Mouse (Mus musculus): ENCODE measurements around the gene Slc16a5. TPM values are rescaled to one million over a fixed set of nuclear protein-coding genes. Genes with fewer than 3 reads are reported as not detected.
"Not testable (repeated sequence)": the region's sequence is repeated elsewhere in the genome, so short reads cannot be mapped to it uniquely, and the experiment has no call there.

The Slc16a5 gene
- polyA plus RNA-seq, 1 experiment from 2014 or later: not detected

- H3K36me3 ChIP-seq: peaks cover 7% of the 10 kb centered on the region; the same call in 1 of the 2 replicates
- peak overlapping the region; percentile 80 for H3K27ac ChIP-seq (replicated peaks)
- H3K9me3 ChIP-seq: no peaks in the 10 kb centered on the region
- H3K4me1 ChIP-seq: peaks cover 21% of the 10 kb centered on the region
- H3K27me3 ChIP-seq: no peaks in the 10 kb centered on the region
- peak overlapping the region; percentile 76 for H3K4me3 ChIP-seq
- peak; percentile 38 for ATAC-seq (replicated peaks)
- H3K9ac ChIP-seq (replicated peaks): peak overlapping the region; percentile 70
- peak overlapping the region; percentile 72 for H3K4me2 ChIP-seq (replicated peaks)
- WGBS: 23% methylated on average over 25 of the region's 25 CpGs
Measured at GRCm38 (mm10) chr11:115490441-115491355, 28.4 kb downstream of the Slc16a5 start.

GRCm38 (mm10) chr11:115491356-115492083 is 29.2 kb downstream of the Slc16a5 start, which contains the start of gene Nt5c:
Nt5c (minus strand) TSS chr11:115491862.
- Histone ChIP-seq H3K9me3 (no peaks in the 10 kb centered on the region), H3K4me1 (peaks cover 21% of the 10 kb centered on the region), H3K9ac (replicated peaks) (peak within 1 kb of the TSS; percentile 70), H3K36me3 (peaks cover 9% of the 10 kb centered on the region), H3K4me3 (peak within 1 kb of the TSS; percentile 76), H3K27me3 (no peaks in the 10 kb centered on the region), H3K4me2 (replicated peaks) (peak within 1 kb of the TSS; percentile 72), H3K27ac (replicated peaks) (peak within 1 kb of the TSS; percentile 80)
- under 1% methylated on average over 43 of the region's 43 CpGs for WGBS
- peak; percentile 89 for ATAC-seq (replicated peaks)

DNA sequence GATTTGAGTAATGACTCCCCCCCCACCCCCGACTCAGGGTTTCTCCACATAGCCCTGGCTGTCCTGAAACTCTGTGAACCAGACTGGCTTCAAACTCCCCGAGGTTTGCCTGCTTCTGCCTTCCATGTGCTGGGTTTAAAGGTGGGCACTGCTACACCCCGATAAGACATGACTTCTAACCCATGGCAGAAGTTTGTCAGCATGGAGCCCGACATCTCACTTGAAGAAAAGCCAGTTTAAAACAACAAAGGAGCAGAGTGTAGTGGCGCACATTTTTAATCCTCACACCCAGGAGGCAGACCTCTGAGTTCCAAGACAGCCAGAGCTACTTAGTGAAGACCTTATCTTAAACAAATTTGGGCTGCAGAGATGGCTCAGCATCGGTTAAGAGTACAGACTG is 30.1 kb downstream of the Slc16a5 start:
- no peaks in the 10 kb centered on the region for H3K9me3 ChIP-seq
- peak overlapping the region; percentile 76 for H3K4me3 ChIP-seq
- no peak for ATAC-seq (replicated peaks)
- no peaks in the 10 kb centered on the region for H3K27me3 ChIP-seq
- WGBS: 31% methylated on average over 6 of the region's 6 CpGs
- H3K4me2 ChIP-seq (replicated peaks): peak overlapping the region; percentile 72
- H3K27ac ChIP-seq (replicated peaks): no peak overlapping the region
- peaks cover 18% of the 10 kb centered on the region for H3K36me3 ChIP-seq
- no peak overlapping the region for H3K9ac ChIP-seq (replicated peaks)
- peaks cover 21% of the 10 kb centered on the region for H3K4me1 ChIP-seq

GRCm38 (mm10) chr11:115496559-115496958 is 34.3 kb downstream of the Slc16a5 start:
- ATAC-seq (replicated peaks): not testable (repeated sequence)
- peaks cover 52% of the 10 kb centered on the region for H3K36me3 ChIP-seq

DNA sequence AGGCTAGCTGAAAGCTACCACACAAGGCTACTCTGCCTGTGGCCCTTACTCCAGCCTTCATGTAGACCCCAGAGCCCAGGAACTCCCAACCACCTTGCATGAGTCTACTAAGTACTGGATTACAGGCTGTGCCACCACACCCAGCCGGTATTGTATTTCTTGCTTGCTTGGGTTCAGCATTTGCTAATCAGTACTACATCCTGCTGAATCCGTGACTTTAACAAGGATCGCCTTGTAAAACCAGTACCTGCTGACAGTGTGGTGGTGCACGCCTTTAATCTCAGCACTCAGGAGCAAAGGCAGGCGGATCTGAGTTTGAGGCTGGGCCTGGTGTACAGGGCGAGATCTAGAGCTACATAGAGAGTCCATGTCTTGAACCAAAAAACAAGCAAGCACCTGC is 40.4 kb downstream of the Slc16a5 start:
- H3K4me3 ChIP-seq: no peak overlapping the region
- WGBS: 96% methylated on average over 6 of the region's 6 CpGs
- H3K36me3 ChIP-seq: peaks cover 59% of the 10 kb centered on the region

More at GRCm38 (mm10) chr11:115496559-115496958, 34.3 kb downstream of the Slc16a5 start:
- not testable (repeated sequence) for H3K9me3 ChIP-seq; H3K9ac ChIP-seq (replicated peaks); H3K27ac ChIP-seq (replicated peaks); H3K4me3 ChIP-seq; H3K4me1 ChIP-seq; H3K27me3 ChIP-seq; H3K4me2 ChIP-seq (replicated peaks)
- WGBS: 90% methylated on average over 9 of the region's 9 CpGs

GRCm38 (mm10) chr11:115506586-115506985 is 44.3 kb downstream of the Slc16a5 start:
- Histone ChIP-seq H3K27me3 (no peaks in the 10 kb centered on the region), H3K27ac (replicated peaks) (no peak overlapping the region), H3K9me3 (no peaks in the 10 kb centered on the region), H3K4me1 (peaks cover 73% of the 10 kb centered on the region), H3K9ac (replicated peaks) (no peak overlapping the region), H3K4me2 (replicated peaks) (no peak overlapping the region), H3K36me3 (peaks cover 21% of the 10 kb centered on the region), H3K4me3 (no peak overlapping the region)
- ATAC-seq (replicated peaks): no peak
- WGBS: 70% methylated on average over 3 of the region's 3 CpGs

More for the DNA sequence above, 40.4 kb downstream of the Slc16a5 start:
- no peak overlapping the region for H3K9ac ChIP-seq (replicated peaks)
- no peak for ATAC-seq (replicated peaks)
- no peak overlapping the region for H3K27ac ChIP-seq (replicated peaks)
- no peaks in the 10 kb centered on the region for H3K9me3 ChIP-seq
- H3K27me3 ChIP-seq: no peaks in the 10 kb centered on the region
- peaks cover 39% of the 10 kb centered on the region for H3K4me1 ChIP-seq
- no peak overlapping the region for H3K4me2 ChIP-seq (replicated peaks)

GRCm38 (mm10) chr11:115508061-115508460 is 45.8 kb downstream of the Slc16a5 start:
- no peak for ATAC-seq (replicated peaks)
- Histone ChIP-seq H3K4me1 (peaks cover 77% of the 10 kb centered on the region), H3K36me3 (peaks cover 8% of the 10 kb centered on the region), H3K9me3 (no peaks in the 10 kb centered on the region), H3K9ac (replicated peaks) (no peak overlapping the region), H3K27me3 (no peaks in the 10 kb centered on the region), H3K4me3 (no peak overlapping the region), H3K4me2 (replicated peaks) (no peak overlapping the region), H3K27ac (replicated peaks) (no peak overlapping the region)
- WGBS: 78% methylated on average over 2 of the region's 2 CpGs

DNA sequence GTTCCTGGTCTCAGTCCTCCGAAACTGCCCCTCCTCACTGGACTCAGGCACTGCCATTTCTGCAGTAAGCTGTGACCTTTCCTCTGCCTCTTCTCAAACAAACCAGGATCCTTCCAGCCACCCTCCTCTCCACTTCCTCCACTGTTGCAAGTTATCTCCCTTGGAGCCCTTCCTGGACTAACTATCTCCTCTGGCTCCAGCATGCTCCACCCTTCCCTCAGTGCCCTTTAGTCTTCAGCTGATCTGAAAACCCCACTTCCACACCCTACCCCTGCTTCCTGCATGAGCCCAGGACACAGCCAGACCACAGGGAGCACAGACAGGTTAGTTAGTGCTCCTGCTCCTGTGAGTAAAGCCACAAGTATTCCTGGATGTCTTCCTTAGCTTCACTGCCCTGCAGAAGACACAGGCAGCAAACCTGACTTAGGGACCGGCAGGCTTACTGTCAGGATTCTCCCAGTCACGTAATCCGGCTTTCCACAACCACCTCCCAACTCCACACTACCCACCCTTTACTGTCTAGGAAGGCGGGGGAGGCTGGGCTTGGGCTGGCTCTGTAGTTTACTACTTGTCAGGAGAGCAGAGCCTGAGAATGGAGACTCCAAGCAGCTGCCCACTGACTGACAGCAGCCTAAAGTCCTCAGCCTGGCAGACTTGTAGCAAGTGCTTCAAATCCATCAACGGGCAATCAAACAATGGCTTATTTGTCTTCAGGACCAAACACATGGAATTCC is 47.7 kb downstream of the Slc16a5 start:
- no peak for ATAC-seq (replicated peaks)
- Histone ChIP-seq H3K27me3 (no peaks in the 10 kb centered on the region), H3K4me1 (peaks cover 64% of the 10 kb centered on the region), H3K9ac (replicated peaks) (peak overlapping the region; percentile 99), H3K4me2 (replicated peaks) (peak overlapping the region; percentile 77), H3K4me3 (peak overlapping the region; percentile 84), H3K27ac (replicated peaks) (0 out of 2 replicates have a peak overlapping the region, but pooled peaks have one; percentile 38), H3K36me3 (0 out of 2 replicates have a peak, but pooled peaks cover 2% of the 10 kb centered on the region), H3K9me3 (no peaks in the 10 kb centered on the region)
- WGBS: 23% methylated on average over 6 of the region's 6 CpGs

- H3K4me3 ChIP-seq: peak overlapping the region; percentile 84
- no peaks in the 10 kb centered on the region for H3K9me3 ChIP-seq
- H3K36me3 ChIP-seq: no peaks in the 10 kb centered on the region
- WGBS: 42% methylated on average over 5 of the region's 5 CpGs
- no peak for ATAC-seq (replicated peaks)
- H3K9ac ChIP-seq (replicated peaks): peak overlapping the region; percentile 99
- no peaks in the 10 kb centered on the region for H3K27me3 ChIP-seq
- H3K4me1 ChIP-seq: peaks cover 63% of the 10 kb centered on the region
- H3K27ac ChIP-seq (replicated peaks): 0 out of 2 replicates have a peak overlapping the region, but pooled peaks have one; percentile 38
- peak overlapping the region; percentile 77 for H3K4me2 ChIP-seq (replicated peaks)
Measured at GRCm38 (mm10) chr11:115510507-115510888, 48.2 kb downstream of the Slc16a5 start.

DNA sequence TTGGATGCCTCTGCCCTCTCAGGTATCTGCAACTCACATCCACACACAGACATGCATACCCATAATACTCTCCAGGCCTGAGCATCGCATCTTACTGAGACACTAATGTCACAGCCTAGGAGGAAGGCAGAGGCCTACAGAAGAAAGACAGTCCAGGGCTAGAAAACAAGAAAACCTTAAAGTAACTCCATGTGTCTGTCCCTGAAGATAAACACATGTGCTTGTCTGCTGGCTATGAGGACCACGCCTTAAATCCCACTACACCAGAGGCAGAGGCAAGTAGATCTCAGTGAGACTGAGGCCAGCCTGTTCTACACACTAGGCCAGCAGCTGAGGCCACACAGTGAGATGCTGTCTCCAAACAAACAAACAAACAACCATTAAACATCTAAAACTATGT is 48.8 kb downstream of the Slc16a5 start:
- no peaks in the 10 kb centered on the region for H3K27me3 ChIP-seq
- no peaks in the 10 kb centered on the region for H3K9me3 ChIP-seq
- H3K4me2 ChIP-seq (replicated peaks): peak overlapping the region; percentile 77
- H3K36me3 ChIP-seq: no peaks in the 10 kb centered on the region
- WGBS: 43% methylated on average over 2 of the region's 2 CpGs
- H3K9ac ChIP-seq (replicated peaks): peak overlapping the region; percentile 99
- ATAC-seq (replicated peaks): no peak
- peak overlapping the region; percentile 84 for H3K4me3 ChIP-seq
- H3K4me1 ChIP-seq: peaks cover 59% of the 10 kb centered on the region
- no peak overlapping the region for H3K27ac ChIP-seq (replicated peaks)

DNA sequence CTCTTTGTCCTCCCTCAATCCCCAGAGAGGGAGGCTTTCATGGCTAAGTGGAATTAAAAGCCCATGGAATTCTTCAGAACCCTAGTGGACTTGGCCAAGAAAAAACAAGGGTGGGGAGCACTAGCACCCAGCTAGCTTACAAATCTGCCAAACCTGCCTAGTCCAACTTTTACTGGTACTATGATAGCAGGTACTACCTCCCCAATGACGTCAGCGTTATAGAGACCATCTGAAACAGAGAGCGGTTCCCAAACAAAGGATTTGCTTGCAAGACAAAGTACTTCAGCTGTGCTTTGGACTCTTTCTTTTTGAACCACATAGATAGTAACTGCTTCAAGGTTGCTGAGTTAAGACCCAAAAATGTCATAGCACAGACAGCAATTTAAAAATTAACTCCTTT is 49.7 kb downstream of the Slc16a5 start:
- Histone ChIP-seq H3K4me3 (peak overlapping the region; percentile 84), H3K36me3 (no peaks in the 10 kb centered on the region), H3K27ac (replicated peaks) (peak overlapping the region; percentile 89), H3K27me3 (no peaks in the 10 kb centered on the region), H3K4me2 (replicated peaks) (peak overlapping the region; percentile 77), H3K9ac (replicated peaks) (peak overlapping the region; percentile 99), H3K4me1 (peaks cover 51% of the 10 kb centered on the region), H3K9me3 (no peaks in the 10 kb centered on the region)
- 7% methylated on average over 3 of the region's 3 CpGs for WGBS
- no peak for ATAC-seq (replicated peaks)
